Mouse (Mus musculus) kidney, embryonic 15.5 days (tissue): ENCODE results near the gene Camkk2. TPM values are rescaled to one million over a fixed set of nuclear protein-coding genes. Genes with fewer than 3 reads are reported as not detected.

Experiments
- ATAC-seq: fragments of 200-750 bp; cut with Nextera tagmentation; replicated peaks from 2 replicates; pipeline ENCODE4 v1.8.0; 2017; ENCODE audit warnings: moderate TSS enrichment; ENCODE audit not compliant: low FRiP score
- H3K27ac ChIP-seq: fragments of 300-500 bp; sonication (generic); 2 replicates; pipeline ENCODE4 v1.5.1; 2015; ENCODE audit warnings: mild to moderate bottlenecking, inconsistent platforms
- H3K27me3 ChIP-seq: fragments of 300-500 bp; sonication (generic); 2 replicates; pipeline ENCODE4 v1.6.1; 2015; ENCODE audit warnings: inconsistent platforms
- H3K36me3 ChIP-seq: fragments of 300-500 bp; sonication (generic); 2 replicates; pipeline ENCODE4 v1.6.1; 2015; ENCODE audit warnings: inconsistent platforms
- H3K4me1 ChIP-seq: fragments of 300-500 bp; sonication (generic); 2 replicates; pipeline ENCODE4 v1.6.1; 2015; ENCODE audit warnings: inconsistent platforms
- H3K4me2 ChIP-seq: fragments of 300-500 bp; sonication (generic); 2 replicates; pipeline ENCODE4 v1.6.1; 2015; ENCODE audit warnings: moderate library complexity, mild to moderate bottlenecking, inconsistent platforms
- H3K4me3 ChIP-seq: fragments of 300-500 bp; sonication (generic); replicated peaks from 2 replicates; pipeline ENCODE4 v1.5.1; 2015; ENCODE audit warnings: mild to moderate bottlenecking, inconsistent platforms
- H3K9ac ChIP-seq: fragments of 300-500 bp; sonication (generic); 2 replicates; pipeline ENCODE4 v1.6.1; 2015; ENCODE audit warnings: mild to moderate bottlenecking, inconsistent platforms
- H3K9me3 ChIP-seq: fragments of 300-500 bp; sonication (generic); replicated peaks from 2 replicates; pipeline ENCODE4 v1.6.1; 2016; ENCODE audit warnings: inconsistent platforms
- WGBS: fragments of 180-500 bp; shearing (Covaris S2); methylation state at CpG from one replicate; pipeline ENCODE4 v1.1.7; 2015; ENCODE audit warnings: mixed read lengths; 5-methylcytosine and 5-hydroxymethylcytosine counted together
- polyA plus RNA-seq: library from polyadenylated mRNA; unstranded; fragments of >200 nt; fragmentation: Nextera tagmentation; extraction: Ambion mirVana; gene quantifications from 2 replicates; pipeline ENCODE4 v1.2.1, GENCODE M21; 2015

The Camkk2 gene
- polyA plus RNA-seq, 1 experiment from 2014 or later = 39.5 TPM

- Histone ChIP-seq H3K27ac (peak overlapping the region; percentile 88), H3K9me3 (no peaks in the 10 kb centered on the region), H3K4me2 (peak overlapping the region; percentile 94), H3K4me3 (peak overlapping the region; percentile 83), H3K4me1 (peaks cover 36% of the 10 kb centered on the region), H3K9ac (peak overlapping the region; percentile 88), H3K27me3 (no peaks in the 10 kb centered on the region), H3K36me3 (no peaks in the 10 kb centered on the region)
- ATAC-seq = peak; percentile 50
- WGBS = 3% methylated on average over 28 of the region's 55 CpGs
Measured at GRCm38 (mm10) chr5:122778231-122779226, 680 bp downstream of the Camkk2 start.

- Histone ChIP-seq H3K9ac (no peak overlapping the region), H3K4me3 (no peak overlapping the region), H3K4me1 (peaks cover 36% of the 10 kb centered on the region), H3K4me2 (peak overlapping the region; percentile 94; the same call in 1 of the 2 replicates), H3K9me3 (no peaks in the 10 kb centered on the region), H3K36me3 (peaks cover 10% of the 10 kb centered on the region), H3K27me3 (no peaks in the 10 kb centered on the region), H3K27ac (no peak overlapping the region)
- ATAC-seq = no peak
- WGBS = 31% methylated on average over 2 of the region's 2 CpGs
Measured at GRCm38 (mm10) chr5:122777322-122777721, 1.9 kb downstream of the Camkk2 start.

DNA sequence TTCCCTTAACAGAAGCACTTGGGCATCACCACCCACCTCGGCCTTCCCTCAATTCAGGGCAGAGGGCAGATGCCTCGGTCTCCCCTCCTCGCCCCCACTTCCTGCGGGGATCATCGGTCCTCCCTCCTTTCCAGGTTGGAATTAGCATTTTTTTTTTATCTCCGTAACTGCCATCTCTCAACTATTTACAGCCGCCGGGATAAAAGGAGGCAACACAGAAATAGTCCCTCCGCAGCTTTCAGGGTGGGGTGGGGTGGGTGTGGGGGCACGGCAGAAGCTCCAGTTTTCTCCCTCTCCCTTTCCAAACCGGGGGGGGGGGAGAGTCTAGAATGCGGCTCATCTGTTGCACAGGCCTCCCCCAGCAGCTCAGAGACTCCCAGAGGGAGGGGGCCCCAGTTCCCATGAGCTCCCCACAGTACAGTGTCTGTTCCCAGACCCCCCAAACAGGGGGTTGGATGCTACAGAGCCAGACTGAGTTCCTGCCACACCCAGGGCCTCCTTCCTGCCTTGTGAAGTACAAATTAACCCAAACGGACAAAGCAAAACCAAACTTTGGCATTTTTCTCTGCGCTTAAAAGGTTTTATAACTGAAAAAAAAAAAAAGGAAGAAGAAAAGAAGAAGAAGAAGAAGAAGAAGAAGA, 3.4 kb downstream of the Camkk2 start:
- peaks cover 46% of the 10 kb centered on the region for H3K4me1 ChIP-seq
- ATAC-seq = no peak
- no peaks in the 10 kb centered on the region for H3K27me3 ChIP-seq
- WGBS = 71% methylated on average over 14 of the region's 14 CpGs
- H3K9me3 ChIP-seq = no peaks in the 10 kb centered on the region
- H3K36me3 ChIP-seq = peaks cover 12% of the 10 kb centered on the region
- no peak overlapping the region for H3K4me2 ChIP-seq
- no peak overlapping the region for H3K4me3 ChIP-seq
- H3K9ac ChIP-seq = no peak overlapping the region
- H3K27ac ChIP-seq = no peak overlapping the region

DNA sequence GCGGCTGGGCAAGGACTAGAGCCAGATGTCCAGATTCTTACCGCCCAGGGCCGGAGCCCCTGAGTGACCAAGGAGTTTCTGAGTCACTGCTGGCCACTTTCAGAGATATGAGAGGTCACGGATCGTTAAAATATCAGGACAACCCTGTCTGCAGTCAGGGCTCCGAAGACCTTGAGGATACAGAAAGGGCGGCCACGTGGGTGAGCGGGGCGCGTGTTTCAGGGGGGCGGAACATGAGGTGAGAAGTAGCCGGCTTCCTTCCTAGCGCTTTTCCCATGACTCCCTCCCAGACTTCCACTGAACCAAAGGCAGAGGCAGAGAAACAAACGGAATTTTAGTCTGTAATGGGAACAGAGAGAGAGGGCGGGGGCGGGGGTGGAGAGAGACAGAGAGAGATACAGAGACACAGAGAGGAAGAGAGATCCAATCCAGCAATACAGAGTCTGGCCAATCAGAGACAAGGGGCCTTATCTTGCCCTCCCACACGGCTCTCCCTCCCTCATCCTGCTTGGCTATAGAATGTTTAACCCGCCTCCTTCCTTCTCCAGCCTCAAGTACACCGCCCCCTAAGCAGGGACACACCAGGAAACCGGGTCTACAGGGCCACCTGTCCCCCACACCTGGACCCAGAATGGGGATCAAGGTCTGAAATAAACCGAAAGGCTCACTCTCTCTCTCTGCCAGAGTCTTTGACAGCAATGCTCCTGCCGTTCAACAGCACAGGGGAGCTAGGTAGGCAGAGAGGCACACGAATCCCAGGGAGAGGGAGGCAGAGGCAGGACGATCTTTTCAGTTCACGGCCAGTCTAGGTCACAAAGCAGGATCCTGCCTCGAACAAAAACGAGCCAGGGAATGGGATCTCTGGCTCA, 4.2 kb downstream of the Camkk2 start:
- no peak overlapping the region for H3K9ac ChIP-seq
- no peak for ATAC-seq
- WGBS = 69% methylated on average over 28 of the region's 28 CpGs
- peaks cover 12% of the 10 kb centered on the region for H3K36me3 ChIP-seq
- H3K27ac ChIP-seq = no peak overlapping the region
- H3K4me2 ChIP-seq = 0 out of 2 replicates have a peak overlapping the region, but pooled peaks have one; percentile 23
- H3K4me1 ChIP-seq = peaks cover 51% of the 10 kb centered on the region
- no peaks in the 10 kb centered on the region for H3K27me3 ChIP-seq
- H3K4me3 ChIP-seq = no peak overlapping the region
- no peaks in the 10 kb centered on the region for H3K9me3 ChIP-seq

- Histone ChIP-seq H3K4me2 (no peak overlapping the region), H3K4me3 (no peak overlapping the region), H3K4me1 (peaks cover 53% of the 10 kb centered on the region), H3K27me3 (no peaks in the 10 kb centered on the region), H3K36me3 (peaks cover 17% of the 10 kb centered on the region), H3K27ac (no peak overlapping the region), H3K9me3 (no peaks in the 10 kb centered on the region), H3K9ac (no peak overlapping the region)
- 90% methylated on average over 11 of the region's 11 CpGs for WGBS
- no peak for ATAC-seq
Measured at GRCm38 (mm10) chr5:122773756-122774155, 5.5 kb downstream of the Camkk2 start.

GRCm38 (mm10) chr5:122771428-122771827, 7.8 kb downstream of the Camkk2 start:
- H3K9me3 ChIP-seq = no peaks in the 10 kb centered on the region
- peaks cover 22% of the 10 kb centered on the region for H3K36me3 ChIP-seq
- H3K4me2 ChIP-seq = no peak overlapping the region
- no peak overlapping the region for H3K4me3 ChIP-seq
- no peak for ATAC-seq
- H3K27me3 ChIP-seq = no peaks in the 10 kb centered on the region
- H3K27ac ChIP-seq = peak overlapping the region; percentile 91
- no peak overlapping the region for H3K9ac ChIP-seq
- H3K4me1 ChIP-seq = peaks cover 41% of the 10 kb centered on the region
- 75% methylated on average over 9 of the region's 9 CpGs for WGBS

DNA sequence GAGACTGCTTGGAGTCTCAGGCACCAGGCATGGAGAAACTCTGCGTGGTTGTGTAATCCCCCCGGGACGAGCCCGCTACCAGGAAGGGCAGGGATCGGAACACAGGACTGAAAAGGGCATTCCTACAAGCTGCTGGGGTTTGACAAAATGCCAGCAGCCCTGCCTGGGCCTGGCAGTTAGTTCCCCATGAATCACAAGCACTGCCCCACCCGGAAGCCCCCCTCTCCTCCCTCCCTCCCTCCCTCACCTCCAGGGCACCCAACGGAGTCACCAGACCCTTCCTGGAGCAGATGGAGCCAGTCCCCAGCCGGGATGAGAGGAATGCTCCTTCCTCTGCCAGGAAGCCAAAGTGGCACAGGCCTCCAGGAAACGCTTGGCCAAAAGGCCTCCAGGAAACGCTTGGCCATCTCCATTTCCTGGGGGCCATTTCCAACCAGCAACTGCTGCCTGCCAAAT, 8.4 kb downstream of the Camkk2 start:
- peak; percentile 69 for ATAC-seq
- Histone ChIP-seq H3K4me3 (no peak overlapping the region), H3K27me3 (no peaks in the 10 kb centered on the region), H3K4me2 (peak overlapping the region; percentile 17; the same call in 1 of the 2 replicates), H3K9ac (no peak overlapping the region), H3K4me1 (peaks cover 41% of the 10 kb centered on the region), H3K27ac (peak overlapping the region; percentile 91), H3K36me3 (peaks cover 22% of the 10 kb centered on the region), H3K9me3 (no peaks in the 10 kb centered on the region)
- WGBS = 40% methylated on average over 10 of the region's 10 CpGs

- ATAC-seq = no peak
- Histone ChIP-seq H3K4me1 (peaks cover 39% of the 10 kb centered on the region), H3K9ac (no peak overlapping the region), H3K27me3 (no peaks in the 10 kb centered on the region), H3K36me3 (peaks cover 22% of the 10 kb centered on the region), H3K4me3 (no peak overlapping the region), H3K27ac (peak overlapping the region; percentile 91), H3K4me2 (no peak overlapping the region), H3K9me3 (no peaks in the 10 kb centered on the region)
- 68% methylated on average over 7 of the region's 7 CpGs for WGBS
Measured at GRCm38 (mm10) chr5:122770304-122770703, 8.9 kb downstream of the Camkk2 start.

GRCm38 (mm10) chr5:122769101-122769568, 10.1 kb downstream of the Camkk2 start:
- Histone ChIP-seq H3K4me1 (peaks cover 31% of the 10 kb centered on the region), H3K4me2 (no peak overlapping the region), H3K9me3 (no peaks in the 10 kb centered on the region), H3K27ac (no peak overlapping the region), H3K27me3 (no peaks in the 10 kb centered on the region), H3K4me3 (no peak overlapping the region), H3K36me3 (peaks cover 22% of the 10 kb centered on the region), H3K9ac (no peak overlapping the region)
- no peak for ATAC-seq
- 79% methylated on average over 15 of the region's 15 CpGs for WGBS

DNA sequence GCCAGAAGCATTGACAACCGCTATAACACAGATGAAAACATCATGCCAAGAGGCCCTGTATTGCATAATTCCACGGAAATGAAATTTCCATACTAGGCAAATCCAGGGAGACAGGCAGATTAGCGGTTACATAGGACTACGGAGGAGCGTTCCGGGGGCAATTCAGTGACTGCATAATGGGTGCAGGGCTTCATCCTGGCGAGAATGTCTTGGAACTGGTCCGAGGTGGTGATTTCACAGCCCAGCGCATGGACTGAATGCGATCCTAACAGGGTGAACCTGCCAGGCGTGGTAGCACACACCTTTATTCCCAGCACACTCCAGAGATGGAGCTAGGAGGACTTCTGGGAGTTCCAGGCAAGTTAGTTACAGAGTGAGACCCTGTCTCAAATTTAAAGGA, 11.9 kb downstream of the Camkk2 start:
- Histone ChIP-seq H3K36me3 (peaks cover 15% of the 10 kb centered on the region), H3K9me3 (no peaks in the 10 kb centered on the region), H3K9ac (no peak overlapping the region), H3K27ac (no peak overlapping the region; the same call in 1 of the 2 replicates), H3K4me2 (no peak overlapping the region), H3K4me1 (peaks cover 37% of the 10 kb centered on the region), H3K4me3 (no peak overlapping the region), H3K27me3 (no peaks in the 10 kb centered on the region)
- WGBS = 85% methylated on average over 11 of the region's 11 CpGs
- no peak for ATAC-seq

- Histone ChIP-seq H3K27me3 (no peaks in the 10 kb centered on the region), H3K9ac (0 out of 2 replicates have a peak overlapping the region, but pooled peaks have one; percentile 14), H3K36me3 (peaks cover 15% of the 10 kb centered on the region), H3K4me2 (peak overlapping the region; percentile 35; the same call in 1 of the 2 replicates), H3K9me3 (no peaks in the 10 kb centered on the region), H3K4me1 (peaks cover 20% of the 10 kb centered on the region), H3K4me3 (peak overlapping the region; percentile 17), H3K27ac (peak overlapping the region; percentile 89)
- no peak for ATAC-seq
- WGBS = 62% methylated on average over 10 of the region's 10 CpGs
Measured at GRCm38 (mm10) chr5:122764032-122764464, 15.2 kb downstream of the Camkk2 start.
